Mouse (Mus musculus): Measurements from ENCODE around the gene Sppl2b.
"Not testable (repeated sequence)": the region's sequence is repeated elsewhere in the genome, so short reads cannot be mapped to it uniquely, and the experiment has no call there.

Sppl2b gene

GRCm38 (mm10) chr10:80854913-80855748 lies at the start of gene Sppl2b, which contains the start of gene Lsm7:
TSS of gene Sppl2b (plus strand) at chr10:80855275.
TSS of gene Lsm7 (minus strand) at chr10:80855209.
- no peak for DNase-seq (ENCODE audit: extremely low read depth, low read depth, low spot score)

GRCm38 (mm10) chr10:80805322-80805721 lies 49.8 kb upstream of the Sppl2b start:
- DNase-seq (ENCODE audit: extremely low read depth, low read depth, low spot score), result no peak

- DNase-seq (ENCODE audit: extremely low read depth, low read depth, low spot score), result no peak
Measured at GRCm38 (mm10) chr10:80805925-80806324, 49.1 kb upstream of the Sppl2b start.

- no peak for DNase-seq (ENCODE audit: extremely low read depth, low read depth, low spot score)
Measured at GRCm38 (mm10) chr10:80806341-80807056, 48.6 kb upstream of the Sppl2b start.

GRCm38 (mm10) chr10:80807057-80807627 lies 47.9 kb upstream of the Sppl2b start:
- no peak for DNase-seq (ENCODE audit: extremely low read depth, low read depth, low spot score)

- no peak for DNase-seq (ENCODE audit: extremely low read depth, low read depth, low spot score)
Measured at GRCm38 (mm10) chr10:80808099-80808984, 46.7 kb upstream of the Sppl2b start.

- DNase-seq (ENCODE audit: extremely low read depth, low read depth, low spot score), result no peak
Measured at GRCm38 (mm10) chr10:80808985-80809632, 46.0 kb upstream of the Sppl2b start.

GRCm38 (mm10) chr10:80810084-80810483 lies 45.0 kb upstream of the Sppl2b start:
- DNase-seq (ENCODE audit: extremely low read depth, low read depth, low spot score), result no peak

GRCm38 (mm10) chr10:80812391-80813041 lies 42.6 kb upstream of the Sppl2b start:
- no peak for DNase-seq (ENCODE audit: extremely low read depth, low read depth, low spot score)

- no peak for DNase-seq (ENCODE audit: extremely low read depth, low read depth, low spot score)
Measured at GRCm38 (mm10) chr10:80813366-80813765, 41.7 kb upstream of the Sppl2b start, which contains the start of gene Jsrp1. TSS of gene Jsrp1 (minus strand) at chr10:80813498.

GRCm38 (mm10) chr10:80814800-80815199 lies 40.3 kb upstream of the Sppl2b start:
- DNase-seq (ENCODE audit: extremely low read depth, low read depth, low spot score), result no peak

- not testable (repeated sequence) for DNase-seq (ENCODE audit: extremely low read depth, low read depth, low spot score)
Measured at GRCm38 (mm10) chr10:80816303-80816702, 38.8 kb upstream of the Sppl2b start.

GRCm38 (mm10) chr10:80817164-80817563 lies 37.9 kb upstream of the Sppl2b start:
- no peak for DNase-seq (ENCODE audit: extremely low read depth, low read depth, low spot score)

- not testable (repeated sequence) for DNase-seq (ENCODE audit: extremely low read depth, low read depth, low spot score)
Measured at GRCm38 (mm10) chr10:80817955-80818354, 37.1 kb upstream of the Sppl2b start.

- DNase-seq (ENCODE audit: extremely low read depth, low read depth, low spot score), result no peak
Measured at GRCm38 (mm10) chr10:80818599-80819281, 36.3 kb upstream of the Sppl2b start.

- DNase-seq (ENCODE audit: extremely low read depth, low read depth, low spot score), result no peak
Measured at GRCm38 (mm10) chr10:80819406-80819805, 35.7 kb upstream of the Sppl2b start.

- DNase-seq (ENCODE audit: extremely low read depth, low read depth, low spot score), result no peak
Measured at GRCm38 (mm10) chr10:80821991-80822390, 33.1 kb upstream of the Sppl2b start.

- no peak for DNase-seq (ENCODE audit: extremely low read depth, low read depth, low spot score)
Measured at GRCm38 (mm10) chr10:80822528-80822927, 32.5 kb upstream of the Sppl2b start.

GRCm38 (mm10) chr10:80823316-80823715 lies 31.8 kb upstream of the Sppl2b start:
- no peak for DNase-seq (ENCODE audit: extremely low read depth, low read depth, low spot score)
